Mouse (Mus musculus) embryonic facial prominence, embryonic 11.5 days (tissue): ENCODE measurements at regions not wholly inside any gene's neighbourhood (a gene's known extent, or its start where the extent isn't known, plus 50 kb on each side); places are given as distances from the start of the nearest gene placed in this dataset.

Experiments
- ATAC-seq: fragments of 200-750 bp; cut with Nextera tagmentation; replicated peaks from 2 replicates; pipeline ENCODE4 v1.8.0; 2017; ENCODE audit warnings: low read depth; ENCODE audit not compliant: insufficient number of reproducible peaks, low FRiP score, low TSS enrichment
- DNase-seq: peaks from one replicate; pipeline ENCODE4 v3.0.0-alpha.2; 2015; ENCODE audit warnings: low spot score
- H3K27ac ChIP-seq: fragments of 300-500 bp; sonication (generic); replicated peaks from 2 replicates; pipeline ENCODE4 v1.5.1; 2014; ENCODE audit warnings: mild to moderate bottlenecking, low read depth, low read length, control low read depth
- H3K27me3 ChIP-seq: fragments of 300-500 bp; sonication (generic); 2 replicates; pipeline ENCODE4 v1.6.1; 2014; ENCODE audit warnings: mild to moderate bottlenecking, low read length, moderate library complexity, mixed read lengths; ENCODE audit not compliant: control insufficient read depth, insufficient read depth
- H3K36me3 ChIP-seq: fragments of 300-500 bp; sonication (generic); replicated peaks from 2 replicates; pipeline ENCODE4 v1.6.1; 2014; ENCODE audit warnings: low read depth, mild to moderate bottlenecking, low read length, moderate library complexity, mixed read lengths; ENCODE audit not compliant: control insufficient read depth, insufficient read depth
- H3K4me1 ChIP-seq: fragments of 300-500 bp; sonication (generic); 2 replicates; pipeline ENCODE4 v1.6.1; 2014; ENCODE audit warnings: low read length, mixed read lengths; ENCODE audit not compliant: control insufficient read depth, insufficient read depth
- H3K4me2 ChIP-seq: fragments of 300-500 bp; sonication (generic); 2 replicates; pipeline ENCODE4 v1.6.1; 2014; ENCODE audit warnings: low read depth, mild to moderate bottlenecking, control low read depth, low read length, moderate library complexity
- H3K4me3 ChIP-seq: fragments of 300-500 bp; sonication (generic); 2 replicates; pipeline ENCODE4 v1.5.1; 2014; ENCODE audit warnings: low read depth, low read length, control low read depth
- H3K9ac ChIP-seq: fragments of 300-500 bp; sonication (generic); replicated peaks from 2 replicates; pipeline ENCODE4 v1.6.1; 2014; ENCODE audit warnings: mild to moderate bottlenecking, control low read depth, low read length
- H3K9me3 ChIP-seq: fragments of 300-500 bp; sonication (generic); replicated peaks from 2 replicates; pipeline ENCODE4 v1.6.1; 2016; ENCODE audit warnings: mild to moderate bottlenecking, low read length, inconsistent platforms, mixed read lengths; ENCODE audit not compliant: control insufficient read depth
- WGBS: fragments of 180-500 bp; shearing (Covaris S2); extraction: QIAGEN DNeasy Blood & Tissue Kit; methylation state at CpG from one replicate; pipeline ENCODE4 v1.1.7; 2014; 5-methylcytosine and 5-hydroxymethylcytosine counted together

GRCm38 (mm10) chrX:90767946-90768345, 124.0 kb upstream of the Gm44 start:
- Histone ChIP-seq H3K27me3 (no peaks in the 10 kb centered on the region), H3K4me1 (no peaks in the 10 kb centered on the region), H3K4me2 (no peak overlapping the region), H3K9ac (no peak overlapping the region), H3K9me3 (no peaks in the 10 kb centered on the region), H3K4me3 (no peak overlapping the region), H3K27ac (no peak overlapping the region), H3K36me3 (no peaks in the 10 kb centered on the region)
- ATAC-seq = no peak
- WGBS = 49% methylated on average over 1 of the region's 1 CpGs
- peak; percentile 68 for DNase-seq
